Mouse (Mus musculus): ENCODE results near the gene Hyou1. TPM values are rescaled to one million over a fixed set of nuclear protein-coding genes. Genes with fewer than 3 reads are reported as not detected.
A peak's percentile ranks its signal among the peaks of the same experiment; 100 is the strongest.
"Not testable (repeated sequence)": the region's sequence is repeated elsewhere in the genome, so short reads cannot be mapped to it uniquely, and the experiment has no call there.

The Hyou1 gene
- polyA plus RNA-seq, 1 experiment: 49.6 TPM

DNA sequence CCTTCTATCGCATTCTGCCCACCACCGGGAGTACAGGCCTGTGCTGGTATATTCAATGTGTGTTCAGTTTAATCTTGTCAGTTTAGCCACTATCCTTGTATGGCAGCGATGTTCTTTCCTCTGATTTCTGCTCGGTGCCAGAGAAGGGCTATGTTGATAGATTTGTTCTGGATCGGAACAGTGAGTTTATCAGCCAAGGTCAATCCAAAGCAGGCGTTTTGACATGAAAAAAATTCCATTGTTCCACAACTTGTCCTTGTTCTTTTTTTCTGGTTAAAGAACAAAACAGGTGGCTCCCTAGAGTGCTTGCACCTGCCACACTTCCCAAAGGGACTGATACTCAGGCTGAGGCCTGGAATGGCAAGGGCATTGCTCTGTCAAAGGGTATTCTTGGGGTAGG lies 3.1 kb upstream of the Hyou1 start:
- 75% methylated on average over 6 of the region's 6 CpGs for WGBS
- Histone ChIP-seq H3K4me1 (ENCODE audit: control insufficient read depth, insufficient read depth, low read length) (peaks cover 9% of the 10 kb centered on the region), H3K4me3 (replicated peaks; ENCODE audit: extremely low read depth, low read depth, low read length) (no peak overlapping the region)
- no peak for DNase-seq
- TF ChIP-seq POLR2A (IDR thresholded peaks at IDR 0.05; ENCODE audit: borderline replicate concordance, extremely low read depth, low read depth, low read length) (no peak), CTCF (IDR thresholded peaks at IDR 0.05; ENCODE audit: insufficient read depth, low read length) (no peak)

DNA sequence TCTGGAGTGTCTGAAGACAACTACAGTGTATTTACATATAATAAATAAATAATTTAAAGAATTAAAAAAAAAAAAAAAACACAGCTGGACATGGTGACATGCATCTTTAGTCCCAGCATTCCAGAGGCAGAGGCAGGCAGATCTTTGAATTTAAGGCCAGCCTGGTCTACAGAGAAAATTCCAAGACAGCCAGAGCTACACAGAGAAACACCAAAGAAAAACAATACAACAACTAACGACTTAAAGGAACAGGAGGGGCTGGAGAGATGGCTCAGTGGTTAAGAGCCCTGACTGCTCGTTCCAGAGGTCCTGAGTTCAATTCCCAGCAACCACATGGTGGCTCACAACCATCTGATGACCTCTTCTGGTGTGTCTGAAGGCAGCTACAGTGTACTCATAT lies 2.0 kb upstream of the Hyou1 start:
- not testable (repeated sequence) for H3K4me3 ChIP-seq (replicated peaks; ENCODE audit: extremely low read depth, low read depth, low read length); DNase-seq; H3K4me1 ChIP-seq (ENCODE audit: control insufficient read depth, insufficient read depth, low read length)
- WGBS: 64% methylated on average over 2 of the region's 2 CpGs

- no peak for DNase-seq
- no peak for TF ChIP-seq POLR2A (IDR thresholded peaks at IDR 0.05; ENCODE audit: borderline replicate concordance, extremely low read depth, low read depth, low read length)
- no peak for TF ChIP-seq CTCF (IDR thresholded peaks at IDR 0.05; ENCODE audit: insufficient read depth, low read length)
- Histone ChIP-seq H3K4me3 (replicated peaks; ENCODE audit: extremely low read depth, low read depth, low read length) (no peak overlapping the region), H3K4me1 (ENCODE audit: control insufficient read depth, insufficient read depth, low read length) (peaks cover 9% of the 10 kb centered on the region)
- 69% methylated on average over 5 of the region's 5 CpGs for WGBS
Observed at GRCm38 (mm10) chr9:44378153-44378730, 1.0 kb upstream of the Hyou1 start.

DNA sequence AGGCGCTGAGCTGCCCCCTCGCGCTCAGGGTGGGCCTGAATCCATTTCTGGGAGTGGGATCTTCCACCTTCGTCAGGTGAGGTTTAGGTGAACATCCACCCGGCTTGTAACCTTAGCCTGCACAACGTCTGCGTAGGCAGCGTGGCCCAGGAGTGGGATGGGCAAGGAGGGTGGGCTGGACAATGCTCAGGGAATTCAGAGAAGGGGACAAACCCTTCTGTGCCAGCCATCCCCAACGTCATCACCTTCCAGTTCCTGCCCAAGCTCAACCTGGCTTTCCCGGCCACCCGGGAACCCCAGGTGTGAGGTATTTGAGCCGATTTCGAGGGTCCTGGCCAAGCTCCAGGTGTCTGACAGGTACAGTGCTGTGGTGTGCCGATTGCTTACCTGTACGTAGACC lies 572 bp downstream of the Hyou1 start:
- Histone ChIP-seq H3K4me1 (ENCODE audit: control insufficient read depth, insufficient read depth, low read length) (peaks cover 9% of the 10 kb centered on the region), H3K4me3 (replicated peaks; ENCODE audit: extremely low read depth, low read depth, low read length) (peak overlapping the region; percentile 93)
- TF ChIP-seq CTCF (IDR thresholded peaks at IDR 0.05; ENCODE audit: insufficient read depth, low read length) (no peak), POLR2A (IDR thresholded peaks at IDR 0.05; ENCODE audit: borderline replicate concordance, extremely low read depth, low read depth, low read length) (no peak)
- 3% methylated on average over 15 of the region's 15 CpGs for WGBS
- no peak for DNase-seq

- TF ChIP-seq POLR2A (IDR thresholded peaks at IDR 0.05; ENCODE audit: borderline replicate concordance, extremely low read depth, low read depth, low read length) (no peak), CTCF (IDR thresholded peaks at IDR 0.05; ENCODE audit: insufficient read depth, low read length) (no peak)
- H3K4me3 ChIP-seq (replicated peaks; ENCODE audit: extremely low read depth, low read depth, low read length): no peak overlapping the region
- peaks cover 9% of the 10 kb centered on the region for H3K4me1 ChIP-seq (ENCODE audit: control insufficient read depth, insufficient read depth, low read length)
- WGBS: 88% methylated on average over 13 of the region's 13 CpGs
- DNase-seq: no peak
Observed at GRCm38 (mm10) chr9:44384596-44384995, 5.3 kb downstream of the Hyou1 start.

GRCm38 (mm10) chr9:44387221-44387620 lies 7.9 kb downstream of the Hyou1 start:
- no peak for DNase-seq
- TF ChIP-seq POLR2A (IDR thresholded peaks at IDR 0.05; ENCODE audit: borderline replicate concordance, extremely low read depth, low read depth, low read length) (no peak), CTCF (IDR thresholded peaks at IDR 0.05; ENCODE audit: insufficient read depth, low read length) (no peak)
- 81% methylated on average over 3 of the region's 3 CpGs for WGBS
- no peak overlapping the region for H3K4me3 ChIP-seq (replicated peaks; ENCODE audit: extremely low read depth, low read depth, low read length)
- H3K4me1 ChIP-seq (ENCODE audit: control insufficient read depth, insufficient read depth, low read length): no peaks in the 10 kb centered on the region

- TF ChIP-seq POLR2A (IDR thresholded peaks at IDR 0.05; ENCODE audit: borderline replicate concordance, extremely low read depth, low read depth, low read length) (no peak), CTCF (IDR thresholded peaks at IDR 0.05; ENCODE audit: insufficient read depth, low read length) (peak; percentile 86)
- peak; percentile 39 for DNase-seq
- WGBS: 53% methylated on average over 8 of the region's 8 CpGs
Observed at GRCm38 (mm10) chr9:44389273-44389672, 10.0 kb downstream of the Hyou1 start.

GRCm38 (mm10) chr9:44391466-44391865 lies 12.2 kb downstream of the Hyou1 start:
- WGBS: 20% methylated on average over 4 of the region's 4 CpGs
- no peak overlapping the region for H3K4me3 ChIP-seq (replicated peaks; ENCODE audit: extremely low read depth, low read depth, low read length)
- DNase-seq: peak; percentile 65
- TF ChIP-seq POLR2A (IDR thresholded peaks at IDR 0.05; ENCODE audit: borderline replicate concordance, extremely low read depth, low read depth, low read length) (no peak), CTCF (IDR thresholded peaks at IDR 0.05; ENCODE audit: insufficient read depth, low read length) (peak; percentile 80)
- no peaks in the 10 kb centered on the region for H3K4me1 ChIP-seq (ENCODE audit: control insufficient read depth, insufficient read depth, low read length)

More at GRCm38 (mm10) chr9:44389273-44389672, 10.0 kb downstream of the Hyou1 start:
- H3K4me1 ChIP-seq (ENCODE audit: control insufficient read depth, insufficient read depth, low read length): no peaks in the 10 kb centered on the region
- H3K4me3 ChIP-seq (replicated peaks; ENCODE audit: extremely low read depth, low read depth, low read length): no peak overlapping the region

DNA sequence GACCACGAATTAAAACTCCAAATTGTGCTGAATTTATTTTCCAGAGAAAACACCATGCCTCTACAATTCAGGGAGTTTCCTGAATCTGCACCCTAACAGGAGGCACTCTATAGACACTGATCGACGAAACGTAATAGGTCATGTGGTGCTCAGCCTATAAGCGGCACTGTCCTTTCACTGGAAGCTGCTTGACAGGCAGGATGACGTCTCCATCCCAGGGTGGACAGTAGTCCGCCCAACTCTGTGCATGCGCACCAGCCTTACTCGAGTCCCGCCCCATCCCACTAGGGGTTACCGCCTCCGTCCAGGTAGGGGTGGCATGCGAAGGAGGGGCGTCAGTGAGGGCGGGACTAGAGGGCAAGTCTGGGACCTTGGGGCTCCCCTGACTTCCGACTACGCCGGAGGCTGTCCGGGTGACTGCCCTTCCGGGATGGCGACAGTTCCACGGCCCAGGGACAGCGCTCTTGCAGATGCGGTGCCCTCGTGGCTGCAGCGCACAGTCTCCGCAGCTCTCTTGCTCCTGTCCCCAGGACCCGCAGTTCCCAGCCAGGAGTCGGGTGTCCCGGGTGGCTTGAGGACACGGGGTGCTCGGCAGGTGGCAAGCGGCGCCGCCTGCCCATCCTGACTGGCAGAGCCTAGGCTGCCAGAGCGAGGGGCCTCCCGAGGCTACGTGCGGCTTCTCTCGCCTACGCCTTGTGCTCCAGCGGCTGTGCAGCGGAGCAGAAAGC lies 17.6 kb downstream of the Hyou1 start, which contains the start of gene Slc37a4:
Gene Slc37a4, plus strand, starts transcription at position 169 of the 728 bp plus-strand sequence.
- Histone ChIP-seq H3K4me1 (ENCODE audit: control insufficient read depth, insufficient read depth, low read length) (no peaks in the 10 kb centered on the region), H3K4me3 (replicated peaks; ENCODE audit: extremely low read depth, low read depth, low read length) (peak within 1 kb of the TSS; percentile 72)
- no peak for TF ChIP-seq CTCF (IDR thresholded peaks at IDR 0.05; ENCODE audit: insufficient read depth, low read length)
- TF ChIP-seq POLR2A (IDR thresholded peaks at IDR 0.05; ENCODE audit: borderline replicate concordance, extremely low read depth, low read depth, low read length): peak; percentile 89; the same call in 1 of the 2 replicates
- under 1% methylated on average over 43 of the region's 43 CpGs for whole genome bisulfite sequencing
- DNase-seq: peak; percentile 96

- DNase-seq: no peak
- WGBS: 34% methylated on average over 4 of the region's 4 CpGs
- no peak overlapping the region for H3K4me3 ChIP-seq (replicated peaks; ENCODE audit: extremely low read depth, low read depth, low read length)
- TF ChIP-seq POLR2A (IDR thresholded peaks at IDR 0.05; ENCODE audit: borderline replicate concordance, extremely low read depth, low read depth, low read length) (no peak), CTCF (IDR thresholded peaks at IDR 0.05; ENCODE audit: insufficient read depth, low read length) (no peak)
- H3K4me1 ChIP-seq (ENCODE audit: control insufficient read depth, insufficient read depth, low read length): no peaks in the 10 kb centered on the region
Observed at GRCm38 (mm10) chr9:44398087-44398486, 18.8 kb downstream of the Hyou1 start.

Data from lung, adult 2 months (tissue).